Mouse (Mus musculus) hematopoietic stem cell, adult 5-6 weeks (primary cell): ENCODE data around the gene Eif4enif1. TPM values are rescaled to one million over a fixed set of nuclear protein-coding genes. Genes with fewer than 3 reads are reported as not detected.
A peak's percentile ranks its signal among the peaks of the same experiment; 100 is the strongest.

Experiments
- ATAC-seq, 2 experiments: fragments of 125-278 bp in 1 of 2; replicated peaks in 1 of 2; 2 replicates each; pipeline ENCODE4 v1.8.0; 2016 to 2017; ENCODE audit warnings: inconsistent platforms in 2 of 2, mild to moderate bottlenecking in 2 of 2, moderate number of reproducible peaks in 2 of 2, low read depth in 1 of 2, moderate TSS enrichment in 1 of 2; ENCODE audit not compliant: low FRiP score in 2 of 2, poor library complexity in 2 of 2, severe bottlenecking in 2 of 2, insufficient read depth in 1 of 2, low TSS enrichment in 1 of 2
- total RNA-seq: library from RNA; stranded (forward); fragments of 172-1452, 232-1000 nt; gene quantifications from 2 replicates; pipeline ENCODE4 v1.2.3, GENCODE M21; 2017

Gene Eif4enif1
- total RNA-seq, 1 experiment from 2014 or later = 43.4 TPM

DNA sequence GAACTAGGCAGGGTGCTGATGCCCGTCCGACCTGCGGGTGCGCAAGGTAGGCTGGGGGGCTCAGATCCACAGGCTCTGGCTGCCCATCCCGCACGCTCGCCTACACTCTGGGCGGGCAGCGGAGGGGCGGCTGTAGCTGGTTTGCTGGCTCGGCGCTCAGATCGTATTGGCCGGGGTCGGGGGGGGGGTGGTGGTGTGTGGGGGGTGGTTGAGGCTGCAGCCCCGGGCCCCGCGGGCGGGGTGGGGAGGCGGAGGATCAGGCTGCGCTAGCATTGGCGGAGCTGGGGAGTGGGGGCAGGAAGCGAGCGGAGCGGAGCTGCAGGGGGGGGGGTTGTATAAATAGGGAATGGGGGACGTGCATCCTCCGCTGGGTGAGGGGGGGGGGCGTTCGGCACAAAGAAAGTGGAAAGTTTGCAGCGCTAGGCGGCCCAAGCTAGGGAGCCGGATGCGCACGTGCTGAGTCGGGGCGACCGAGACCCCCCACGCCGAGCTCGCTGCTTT lies 87.2 kb downstream of the Eif4enif1 start:
- peak; percentile 14 to 32 for ATAC-seq

DNA sequence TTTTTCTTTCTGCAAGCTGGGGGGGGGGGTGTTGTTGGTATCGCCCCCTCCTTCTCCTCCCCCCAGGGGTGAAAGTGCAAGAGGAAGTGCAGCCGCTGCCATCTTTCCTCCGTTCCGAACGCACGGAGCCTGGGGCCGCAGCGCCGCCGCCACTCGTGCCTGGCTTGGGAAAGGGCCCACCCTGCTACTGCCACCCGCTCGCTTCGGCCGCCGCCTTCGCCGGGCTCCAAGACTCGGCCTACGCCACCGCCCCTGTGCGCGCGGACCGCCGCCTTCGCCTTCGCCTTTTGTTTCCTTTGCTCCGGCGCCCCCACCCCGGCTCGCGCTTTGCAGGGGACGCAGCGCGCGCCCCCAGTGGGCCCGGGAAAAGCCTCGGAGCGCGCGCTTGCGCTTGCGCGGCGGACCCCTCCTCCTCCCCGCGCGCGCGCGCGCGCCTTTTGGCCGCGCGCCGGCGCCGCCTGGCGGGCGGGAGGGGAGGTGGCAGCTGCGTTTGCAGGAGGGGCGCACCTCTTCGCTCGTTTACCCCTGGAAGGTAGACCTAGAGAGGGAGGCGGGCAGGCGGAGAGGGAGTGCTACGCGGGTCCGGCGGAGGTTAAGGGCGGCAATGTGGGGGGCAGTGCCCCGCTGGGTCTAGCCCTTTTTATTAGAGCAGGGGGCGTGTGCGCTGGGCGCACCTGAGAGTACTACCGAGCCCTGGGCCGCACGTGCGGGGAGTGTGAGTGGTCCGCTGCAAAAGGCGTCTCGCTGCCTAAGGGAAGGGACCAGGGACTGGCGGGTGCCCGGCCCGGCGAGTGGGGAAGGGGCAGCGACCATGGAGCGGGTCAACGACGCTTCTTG lies 87.8 kb downstream of the Eif4enif1 start:
- ATAC-seq = peak; percentile 19 to 23

DNA sequence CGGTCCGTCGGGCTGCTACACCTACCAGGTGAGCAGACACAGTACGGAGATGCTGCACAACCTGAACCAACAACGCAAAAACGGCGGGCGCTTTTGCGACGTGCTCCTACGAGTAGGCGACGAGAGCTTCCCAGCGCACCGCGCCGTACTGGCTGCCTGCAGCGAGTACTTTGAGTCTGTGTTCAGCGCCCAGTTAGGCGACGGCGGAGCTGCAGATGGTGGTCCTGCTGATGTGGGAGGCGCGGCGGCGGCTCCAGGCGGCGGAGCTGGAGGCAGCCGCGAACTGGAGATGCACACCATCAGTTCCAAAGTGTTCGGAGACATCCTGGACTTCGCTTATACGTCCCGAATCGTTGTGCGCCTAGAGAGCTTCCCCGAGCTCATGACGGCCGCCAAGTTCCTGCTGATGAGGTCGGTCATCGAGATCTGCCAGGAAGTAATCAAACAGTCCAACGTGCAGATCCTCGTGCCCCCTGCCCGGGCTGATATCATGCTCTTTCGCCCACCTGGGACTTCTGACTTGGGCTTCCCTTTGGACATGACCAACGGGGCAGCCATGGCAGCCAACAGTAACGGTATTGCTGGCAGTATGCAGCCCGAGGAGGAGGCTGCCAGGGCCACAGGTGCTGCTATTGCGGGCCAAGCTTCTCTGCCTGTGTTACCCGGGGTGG lies 88.6 kb downstream of the Eif4enif1 start:
- no peak for ATAC-seq

DNA sequence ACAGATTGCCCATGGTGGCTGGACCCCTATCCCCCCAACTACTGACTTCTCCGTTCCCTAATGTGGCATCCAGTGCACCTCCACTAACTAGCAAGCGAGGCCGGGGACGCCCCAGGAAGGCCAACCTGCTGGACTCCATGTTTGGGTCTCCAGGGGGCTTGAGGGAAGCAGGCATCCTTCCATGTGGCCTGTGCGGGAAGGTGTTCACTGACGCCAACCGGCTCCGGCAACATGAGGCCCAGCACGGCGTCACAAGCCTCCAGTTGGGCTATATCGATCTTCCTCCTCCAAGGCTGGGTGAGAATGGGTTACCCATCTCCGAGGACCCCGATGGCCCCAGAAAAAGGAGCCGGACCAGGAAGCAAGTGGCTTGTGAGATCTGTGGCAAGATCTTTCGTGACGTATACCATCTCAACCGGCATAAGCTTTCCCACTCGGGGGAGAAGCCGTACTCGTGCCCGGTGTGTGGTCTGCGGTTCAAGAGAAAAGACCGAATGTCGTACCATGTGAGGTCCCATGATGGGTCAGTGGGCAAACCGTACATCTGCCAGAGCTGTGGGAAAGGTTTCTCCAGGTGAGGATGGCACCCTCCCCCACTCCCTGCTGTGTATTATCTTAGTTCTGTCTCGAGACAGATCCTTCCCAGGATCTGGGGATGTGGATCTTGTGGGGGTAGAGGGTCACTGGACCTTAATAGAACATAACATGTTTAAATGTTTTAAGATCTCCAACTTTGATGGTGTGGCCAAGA lies 89.3 kb downstream of the Eif4enif1 start:
- ATAC-seq = 0 out of 4 replicates have a peak, but pooled peaks of 1 of the 2 experiments have one; percentile 4

DNA sequence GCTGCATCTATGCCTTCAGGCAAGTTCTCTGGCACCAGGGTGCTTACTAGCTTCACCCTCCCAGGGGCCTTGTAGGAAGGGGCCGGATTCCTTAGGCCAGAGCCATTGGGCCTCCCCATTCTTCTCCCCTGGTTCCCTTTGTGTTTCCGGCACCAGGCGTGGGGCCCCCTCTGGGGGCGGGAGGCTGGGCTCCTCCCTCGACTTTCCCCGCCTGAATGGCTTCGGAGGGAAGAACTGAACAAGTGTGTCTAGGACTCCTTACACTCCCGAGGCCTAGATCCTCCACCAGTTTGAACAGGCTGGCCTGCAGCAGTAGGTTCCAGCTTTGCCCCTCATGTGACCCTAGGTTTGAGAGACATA lies 89.8 kb downstream of the Eif4enif1 start:
- peak; percentile 22 to 31 for ATAC-seq

DNA sequence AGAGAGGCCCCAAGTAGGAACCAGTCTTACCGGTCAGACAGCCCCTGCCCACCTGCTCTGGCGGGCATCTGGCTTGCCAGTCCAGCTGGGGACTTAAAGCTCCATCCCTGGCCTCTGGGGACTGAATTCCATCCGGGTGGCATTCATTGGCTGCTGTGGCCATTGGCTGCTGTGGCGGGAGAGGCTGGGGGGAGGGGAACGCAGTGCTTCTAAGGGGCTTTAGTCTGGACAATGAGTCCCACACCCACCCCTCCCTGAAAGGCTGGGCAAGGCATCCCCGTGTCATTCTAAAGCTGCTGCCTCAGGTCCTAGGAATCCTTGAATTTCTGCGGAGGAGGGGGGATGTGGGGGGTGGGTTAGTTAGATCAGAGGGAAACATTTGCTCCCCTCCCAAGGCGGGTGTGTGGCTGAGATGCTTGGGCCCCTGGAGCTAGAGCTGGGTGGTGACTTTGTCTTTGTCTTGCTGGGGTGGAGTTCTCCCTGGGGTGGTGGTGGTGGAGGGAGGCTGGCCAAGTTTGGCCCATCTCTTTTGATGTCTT lies 90.6 kb downstream of the Eif4enif1 start:
- no peak for ATAC-seq

DNA sequence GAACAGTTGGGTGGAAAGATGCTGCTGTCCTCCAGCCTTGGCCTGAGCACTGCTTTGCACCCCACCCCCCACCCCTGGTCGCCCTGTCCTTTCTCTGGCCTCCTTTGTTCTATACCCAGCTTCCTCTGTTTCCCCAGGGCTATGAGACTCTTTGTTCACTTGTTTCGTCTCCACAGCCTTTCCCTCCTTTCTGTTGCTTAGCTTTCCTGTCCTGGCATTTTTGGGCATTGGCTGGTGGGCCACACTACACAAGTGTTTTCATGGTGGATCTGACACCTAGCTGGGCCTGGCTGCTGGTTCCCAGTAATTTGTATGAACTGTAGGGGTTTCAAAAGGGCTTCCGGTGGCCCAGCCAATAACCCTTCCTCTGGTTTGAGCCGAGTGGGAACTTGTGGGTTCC lies 91.2 kb downstream of the Eif4enif1 start:
- no peak for ATAC-seq

Other genes starting within 250 kb of the Eif4enif1 start
- 26.0 and 40.1 TPM in 2 replicates for gene Sfi1, start 8.9 kb upstream of the Eif4enif1 start, total RNA-seq
- 143 and 247 TPM in 2 replicates for gene Drg1, start 64.0 kb downstream of the Eif4enif1 start, total RNA-seq
- gene Patz1, start 86.5 kb downstream of the Eif4enif1 start, total RNA-seq = 81.0 and 84.7 TPM in 2 replicates
- 89.8 and 116 TPM in 2 replicates for gene Pik3ip1, start 128.0 kb downstream of the Eif4enif1 start, total RNA-seq
- gene Limk2, start 206.8 kb downstream of the Eif4enif1 start, total RNA-seq = 18.0 and 23.7 TPM in 2 replicates
- gene Rnf185, start 250.0 kb downstream of the Eif4enif1 start, total RNA-seq = 10.9 and 15.6 TPM in 2 replicates